Comparison of ENCODE assay signal across 11 mouse cellular contexts in genomic region chr14:46389438-46390248, GRCm38 (mm10). TPM values are rescaled to one million over a fixed set of nuclear protein-coding genes. Genes with fewer than 3 reads are reported as not detected.
A peak's percentile ranks its signal among the peaks of the same experiment; 100 is the strongest.
DNase-seq lines count a peak whose midpoint lies in the region; ATAC-seq and TF ChIP-seq lines count a peak whose summit lies in the region.
"Had no signal": no experiment of that assay in that cellular context is flagged by ENCODE, and none has a peak within 500 bp of the region (broad histone marks: within the 10 kb centered on the region; RNA-seq: fewer than 3 reads in every experiment).

No protein-coding gene starts in this region.

- WGBS in heart, embryonic 15.5 days, result 5% methylated on average over 24 of the region's 24 CpGs
- 6% methylated on average over 24 of the region's 24 CpGs for WGBS in embryonic facial prominence, embryonic 12.5 days
- 8% methylated on average over 24 of the region's 24 CpGs for WGBS in hindbrain, postnatal 0 days
- WGBS in midbrain, embryonic 14.5 days, result 5% methylated on average over 24 of the region's 24 CpGs

- peaks cover 32% of the 10 kb centered on the region for H3K27me3 ChIP-seq in heart, embryonic 15.5 days
- H3K27me3 ChIP-seq in embryonic facial prominence, embryonic 12.5 days, result peaks cover 33% of the 10 kb centered on the region
- H3K27me3 ChIP-seq in hindbrain, postnatal 0 days (ENCODE audit: insufficient read depth, low read length), result peaks cover 46% of the 10 kb centered on the region
- H3K27me3 ChIP-seq in midbrain, embryonic 14.5 days (ENCODE audit: control insufficient read depth, insufficient read depth, low read length), result peaks cover 68% of the 10 kb centered on the region
- H3K27me3 ChIP-seq: CH12.LX had no signal

- no peaks in the 10 kb centered on the region for H3K36me3 ChIP-seq in heart, embryonic 15.5 days
- no peaks in the 10 kb centered on the region for H3K36me3 ChIP-seq in embryonic facial prominence, embryonic 12.5 days
- H3K36me3 ChIP-seq in hindbrain, postnatal 0 days (ENCODE audit: insufficient read depth, low read length), result no peaks in the 10 kb centered on the region
- no peaks in the 10 kb centered on the region for H3K36me3 ChIP-seq in midbrain, embryonic 14.5 days (ENCODE audit: control insufficient read depth, insufficient read depth, low read length)

- peak overlapping the region; percentile 70 for H3K4me3 ChIP-seq in heart, embryonic 15.5 days
- peak overlapping the region; percentile 60 for H3K4me3 ChIP-seq in embryonic facial prominence, embryonic 12.5 days
- peak overlapping the region; percentile 17 for H3K4me3 ChIP-seq in hindbrain, postnatal 0 days (ENCODE audit: low read length)
- peak overlapping the region; percentile 20 for H3K4me3 ChIP-seq in midbrain, embryonic 14.5 days (replicated peaks; ENCODE audit: low read depth, low read length)
- H3K4me3 ChIP-seq: myocyte had no signal

- peaks cover 38% of the 10 kb centered on the region for H3K4me1 ChIP-seq in heart, embryonic 15.5 days (replicated peaks)
- H3K4me1 ChIP-seq in embryonic facial prominence, embryonic 12.5 days, result peaks cover 18% of the 10 kb centered on the region
- H3K4me1 ChIP-seq in hindbrain, postnatal 0 days (ENCODE audit: insufficient read depth, low read length), result peaks cover 4% of the 10 kb centered on the region; the same call in 1 of the 2 replicates
- H3K4me1 ChIP-seq in midbrain, embryonic 14.5 days (ENCODE audit: control insufficient read depth, insufficient read depth, low read length), result peaks cover 29% of the 10 kb centered on the region

- peak overlapping the region; percentile 82 for H3K4me2 ChIP-seq in heart, embryonic 15.5 days
- peak overlapping the region; percentile 72 for H3K4me2 ChIP-seq in embryonic facial prominence, embryonic 12.5 days (replicated peaks)
- peak overlapping the region; percentile 76 for H3K4me2 ChIP-seq in hindbrain, postnatal 0 days (ENCODE audit: low read depth, low read length)
- H3K4me2 ChIP-seq in midbrain, embryonic 14.5 days (ENCODE audit: low read length), result peak overlapping the region; percentile 89

- 0 out of 2 replicates have a peak overlapping the region, but pooled peaks have one; percentile 7 for H3K27ac ChIP-seq in heart, embryonic 15.5 days
- H3K27ac ChIP-seq in embryonic facial prominence, embryonic 12.5 days, result peak overlapping the region; percentile 63
- no peak overlapping the region for H3K27ac ChIP-seq in hindbrain, postnatal 0 days
- no peak overlapping the region for H3K27ac ChIP-seq in midbrain, embryonic 14.5 days (replicated peaks; ENCODE audit: low read depth, low read length)

- no peaks in the 10 kb centered on the region for H3K9me3 ChIP-seq in heart, embryonic 15.5 days (replicated peaks)
- H3K9me3 ChIP-seq in embryonic facial prominence, embryonic 12.5 days, result no peaks in the 10 kb centered on the region
- H3K9me3 ChIP-seq in hindbrain, postnatal 0 days (ENCODE audit: low read length), result no peaks in the 10 kb centered on the region
- no peaks in the 10 kb centered on the region for H3K9me3 ChIP-seq in midbrain, embryonic 14.5 days (ENCODE audit: control insufficient read depth, low read length)

- TF ChIP-seq CTCF in hindbrain, postnatal 0 days (IDR thresholded peaks at IDR 0.05; ENCODE audit: low read depth), result no peak

- no peak for ATAC-seq in heart, embryonic 15.5 days (replicated peaks; ENCODE audit: insufficient number of reproducible peaks, insufficient read depth, low FRiP score, low read depth)
- ATAC-seq in embryonic facial prominence, embryonic 12.5 days (ENCODE audit: insufficient number of reproducible peaks, insufficient read depth, low FRiP score, low TSS enrichment), result no peak
- ATAC-seq in hindbrain, postnatal 0 days, result no peak
- ATAC-seq in midbrain, embryonic 14.5 days (ENCODE audit: low FRiP score, low TSS enrichment), result no peak
- no peak for ATAC-seq in activated CD4-positive, CD25-positive, alpha-beta regulatory T cell, adult 4 months

- DNase-seq in heart, postnatal 4 days, result no peak
- no peak for DNase-seq in hindbrain, postnatal 0 days (ENCODE audit: low spot score)
- peak; percentile 15 for DNase-seq in midbrain, embryonic 14.5 days
- DNase-seq in thymus, postnatal 4 days, result no peak
- no peak for DNase-seq in urinary bladder, postnatal 10 days (ENCODE audit: low spot score)

- peak overlapping the region; percentile 57 for H3K9ac ChIP-seq in heart, embryonic 15.5 days
- peak overlapping the region; percentile 71 for H3K9ac ChIP-seq in embryonic facial prominence, embryonic 12.5 days
- H3K9ac ChIP-seq in hindbrain, postnatal 0 days (replicated peaks; ENCODE audit: low read length), result no peak overlapping the region
- 0 out of 2 replicates have a peak overlapping the region, but pooled peaks have one; percentile 14 for H3K9ac ChIP-seq in midbrain, embryonic 14.5 days (replicated peaks; ENCODE audit: low read length)

RNA-seq across cellular contexts. Expression of gene Bmp4, which starts 0.8 kb away (rescaled TPM):
- 16.7 and 18.7 TPM in 2 replicates for polyA plus RNA-seq in heart, embryonic 15.5 days (2015; fragmentation: Nextera tagmentation; extraction: Ambion mirVana)
- 10 to 100 TPM; 10.2 to 16.2 TPM for total RNA-seq in heart, postnatal 4 days (2021)
- polyA plus RNA-seq in embryonic facial prominence, embryonic 12.5 days (2016; fragmentation: Nextera tagmentation; extraction: Ambion mirVana), result 41.5 and 45.7 TPM in 2 replicates
- total RNA-seq in hindbrain, postnatal 0 days (2014; rRNA removed), result 4.3 and 10.8 TPM in 2 replicates
- polyA plus RNA-seq in hindbrain, postnatal 0 days (2015; fragmentation: Nextera tagmentation; extraction: Ambion mirVana), result 5.4 and 5.9 TPM in 2 replicates
- polyA plus RNA-seq in midbrain, embryonic 14.5 days (2014; fragmentation: Nextera tagmentation; extraction: Ambion mirVana), result 1.2 and 1.7 TPM in 2 replicates
- under 1 TPM in 1 of 2 experiments, not detected in 1; 0.26 TPM for polyA plus RNA-seq in activated CD4-positive, CD25-positive, alpha-beta regulatory T cell, adult 4 months (2017; shearing (Covaris generic))
- total RNA-seq: CH12.LX had no signal

RNA-seq across cellular contexts. Expression of gene Gm15217, which starts 10.4 kb away (rescaled TPM):
- polyA plus RNA-seq in heart, embryonic 15.5 days (2015; fragmentation: Nextera tagmentation; extraction: Ambion mirVana), result not detected in 2 replicates
- total RNA-seq in heart, postnatal 4 days (2021), result not detected
- 0.23 and 0.36 TPM in 2 replicates for polyA plus RNA-seq in embryonic facial prominence, embryonic 12.5 days (2016; fragmentation: Nextera tagmentation; extraction: Ambion mirVana)
- not detected in 2 replicates for total RNA-seq in hindbrain, postnatal 0 days (2014; rRNA removed)
- polyA plus RNA-seq in hindbrain, postnatal 0 days (2015; fragmentation: Nextera tagmentation; extraction: Ambion mirVana), result not detected in 2 replicates
- not detected in 2 replicates for polyA plus RNA-seq in midbrain, embryonic 14.5 days (2014; fragmentation: Nextera tagmentation; extraction: Ambion mirVana)
- not detected for polyA plus RNA-seq in activated CD4-positive, CD25-positive, alpha-beta regulatory T cell, adult 4 months (2017; shearing (Covaris generic))
- total RNA-seq: CH12.LX; hematopoietic stem cell, adult 5-6 weeks had no signal
- polyA plus RNA-seq: myocyte had no signal

Comparison
In these comparisons a context has a peak if more than half of its experiments do, and no peak if none do; other contexts are left out.
1. H3K27ac ChIP-seq: peak in heart, embryonic 15.5 days (single experiment) and embryonic facial prominence, embryonic 12.5 days (single experiment); none in hindbrain, postnatal 0 days (single experiment) and midbrain, embryonic 14.5 days (single experiment).
2. H3K4me3 ChIP-seq: peak in every context shown above with its lines; median percentile 70 in heart, embryonic 15.5 days; 60 in embryonic facial prominence, embryonic 12.5 days; 20 in midbrain, embryonic 14.5 days; 17 in hindbrain, postnatal 0 days.
3. Peak in every context shown above with its lines, with median percentiles within 50 percentile points of each other: H3K4me2 ChIP-seq.